Comparison of ENCODE assay signal across 11 mouse cellular contexts in genomic region chr13:34826760-34827690, GRCm38 (mm10). TPM values are rescaled to one million over a fixed set of nuclear protein-coding genes. Genes with fewer than 3 reads are reported as not detected.
DNase-seq lines count a peak whose midpoint lies in the region; ATAC-seq and TF ChIP-seq lines count a peak whose summit lies in the region.
"Had no signal": no experiment of that assay in that cellular context is flagged by ENCODE, and none has a peak within 500 bp of the region (broad histone marks: within the 10 kb centered on the region; RNA-seq: fewer than 3 reads in every experiment).

No protein-coding gene starts in this region.

- H3K9ac ChIP-seq in neural tube, embryonic 12.5 days, result no peak overlapping the region
- no peak overlapping the region for H3K9ac ChIP-seq in neural tube, embryonic 15.5 days (replicated peaks)
- no peak overlapping the region for H3K9ac ChIP-seq in forebrain, embryonic 15.5 days (replicated peaks)
- H3K9ac ChIP-seq in liver, postnatal 0 days (replicated peaks), result no peak overlapping the region
- H3K9ac ChIP-seq: embryonic facial prominence, embryonic 12.5 days; lung, embryonic 15.5 days had no signal

- H3K27me3 ChIP-seq in neural tube, embryonic 12.5 days (replicated peaks), result no peaks in the 10 kb centered on the region
- no peaks in the 10 kb centered on the region for H3K27me3 ChIP-seq in neural tube, embryonic 15.5 days (replicated peaks)
- no peaks in the 10 kb centered on the region for H3K27me3 ChIP-seq in forebrain, embryonic 15.5 days
- H3K27me3 ChIP-seq in liver, postnatal 0 days (ENCODE audit: insufficient read depth, low read length), result no peaks in the 10 kb centered on the region
- H3K27me3 ChIP-seq: embryonic facial prominence, embryonic 12.5 days; lung, embryonic 15.5 days had no signal

- no peak for DNase-seq in liver, postnatal 0 days
- DNase-seq in layer of hippocampus, adult 2 months (ENCODE audit: low spot score in 2 of 2), result no peak
- no peak for DNase-seq in gastrocnemius, postnatal 25 days
- DNase-seq in embryo, embryonic 10 days (ENCODE audit: low spot score), result no peak
- DNase-seq: heart, postnatal 10 days; kidney, postnatal 25 days had no signal

- no peak for TF ChIP-seq EP300 in liver, postnatal 0 days (IDR thresholded peaks at IDR 0.05; ENCODE audit: low read depth)

- H3K27ac ChIP-seq in neural tube, embryonic 12.5 days, result no peak overlapping the region
- no peak overlapping the region for H3K27ac ChIP-seq in neural tube, embryonic 15.5 days (replicated peaks)
- H3K27ac ChIP-seq in forebrain, embryonic 15.5 days (replicated peaks), result peak overlapping the region; percentile 87
- peak overlapping the region; percentile 42; the same call in 1 of the 2 replicates for H3K27ac ChIP-seq in liver, postnatal 0 days (ENCODE audit: low read depth)
- no peak overlapping the region for H3K27ac ChIP-seq in layer of hippocampus, adult 2 months
- H3K27ac ChIP-seq: embryonic facial prominence, embryonic 12.5 days; lung, embryonic 15.5 days had no signal

- no peaks in the 10 kb centered on the region for H3K36me3 ChIP-seq in neural tube, embryonic 12.5 days
- H3K36me3 ChIP-seq in neural tube, embryonic 15.5 days, result no peaks in the 10 kb centered on the region
- no peaks in the 10 kb centered on the region for H3K36me3 ChIP-seq in forebrain, embryonic 15.5 days
- no peaks in the 10 kb centered on the region for H3K36me3 ChIP-seq in liver, postnatal 0 days (replicated peaks; ENCODE audit: insufficient read depth, low read length)
- H3K36me3 ChIP-seq: embryonic facial prominence, embryonic 12.5 days; lung, embryonic 15.5 days had no signal

- H3K4me1 ChIP-seq in neural tube, embryonic 12.5 days, result peaks cover 5% of the 10 kb centered on the region; the same call in 1 of the 2 replicates
- no peaks in the 10 kb centered on the region for H3K4me1 ChIP-seq in neural tube, embryonic 15.5 days
- H3K4me1 ChIP-seq in forebrain, embryonic 15.5 days, result peaks cover 25% of the 10 kb centered on the region
- H3K4me1 ChIP-seq in liver, postnatal 0 days (ENCODE audit: insufficient read depth), result no peaks in the 10 kb centered on the region
- H3K4me1 ChIP-seq: embryonic facial prominence, embryonic 12.5 days; lung, embryonic 15.5 days had no signal

- peak; percentile 65; the same call in 1 of the 2 replicates for ATAC-seq in neural tube, embryonic 12.5 days (ENCODE audit: low FRiP score, low read depth)
- no peak for ATAC-seq in neural tube, embryonic 15.5 days (ENCODE audit: low FRiP score)
- peak; percentile 94 for ATAC-seq in forebrain, embryonic 15.5 days (replicated peaks)
- ATAC-seq in liver, postnatal 0 days, result no peak

- H3K9me3 ChIP-seq in neural tube, embryonic 12.5 days, result no peaks in the 10 kb centered on the region
- H3K9me3 ChIP-seq in neural tube, embryonic 15.5 days (replicated peaks), result no peaks in the 10 kb centered on the region
- H3K9me3 ChIP-seq in forebrain, embryonic 15.5 days, result no peaks in the 10 kb centered on the region
- no peaks in the 10 kb centered on the region for H3K9me3 ChIP-seq in liver, postnatal 0 days (ENCODE audit: low read length)
- H3K9me3 ChIP-seq: embryonic facial prominence, embryonic 12.5 days had no signal

- WGBS in neural tube, embryonic 12.5 days, result 79% methylated on average over 3 of the region's 3 CpGs
- WGBS in neural tube, embryonic 15.5 days, result 82% methylated on average over 3 of the region's 3 CpGs
- WGBS in forebrain, embryonic 15.5 days, result 52% methylated on average over 3 of the region's 3 CpGs
- WGBS in liver, postnatal 0 days (ENCODE audit: insufficient replicate concordance), result 87% methylated on average over 3 of the region's 3 CpGs

- TF ChIP-seq CTCF in liver, postnatal 0 days (IDR thresholded peaks at IDR 0.05; ENCODE audit: low read depth), result no peak
- TF ChIP-seq CTCF in layer of hippocampus, adult 2 months (conservative IDR thresholded peaks at IDR 0.05), result no peak

- no peak overlapping the region for H3K4me2 ChIP-seq in neural tube, embryonic 12.5 days (replicated peaks)
- no peak overlapping the region for H3K4me2 ChIP-seq in neural tube, embryonic 15.5 days
- H3K4me2 ChIP-seq in forebrain, embryonic 15.5 days (replicated peaks), result no peak overlapping the region
- H3K4me2 ChIP-seq in liver, postnatal 0 days (ENCODE audit: low read depth, low read length), result no peak overlapping the region
- H3K4me2 ChIP-seq: embryonic facial prominence, embryonic 12.5 days; lung, embryonic 15.5 days had no signal

- no peak overlapping the region for H3K4me3 ChIP-seq in neural tube, embryonic 12.5 days
- H3K4me3 ChIP-seq in neural tube, embryonic 15.5 days (replicated peaks), result no peak overlapping the region
- H3K4me3 ChIP-seq in forebrain, embryonic 15.5 days, result no peak overlapping the region
- no peak overlapping the region for H3K4me3 ChIP-seq in liver, postnatal 0 days (ENCODE audit: low read depth, low read length)
- no peak overlapping the region for H3K4me3 ChIP-seq in layer of hippocampus, adult 2 months
- H3K4me3 ChIP-seq: embryonic facial prominence, embryonic 12.5 days; lung, embryonic 15.5 days had no signal

RNA-seq across cellular contexts. Expression of gene Prpf4b, which starts 48.1 kb away (rescaled TPM):
- polyA plus RNA-seq in neural tube, embryonic 12.5 days (2016; fragmentation: Nextera tagmentation; extraction: Ambion mirVana), result 81.2 and 88.8 TPM in 2 replicates
- polyA plus RNA-seq in neural tube, embryonic 15.5 days (2015; fragmentation: Nextera tagmentation; extraction: Ambion mirVana), result 55.0 and 59.2 TPM in 2 replicates
- polyA plus RNA-seq in forebrain, embryonic 15.5 days (2015; fragmentation: Nextera tagmentation; extraction: Ambion mirVana), result 68.4 and 69.6 TPM in 2 replicates
- 33.4 and 37.0 TPM in 2 replicates for polyA plus RNA-seq in liver, postnatal 0 days (2015; fragmentation: Nextera tagmentation; extraction: Ambion mirVana)
- total RNA-seq in layer of hippocampus, adult 2 months (2021), result 10 to 100 TPM; 88.8 to 98.4 TPM
- 10 to 100 TPM; 26.9 to 27.3 TPM for total RNA-seq in gastrocnemius, postnatal 25 days (2021)

Comparison
In these comparisons a context has a peak if more than half of its experiments do, and no peak if none do; other contexts are left out.
1. ATAC-seq: peak in neural tube, embryonic 12.5 days (single experiment) and forebrain, embryonic 15.5 days (single experiment); none in neural tube, embryonic 15.5 days (single experiment) and liver, postnatal 0 days (single experiment).
2. H3K27ac ChIP-seq: peak in forebrain, embryonic 15.5 days (single experiment) and liver, postnatal 0 days (single experiment); none in neural tube, embryonic 12.5 days (single experiment), neural tube, embryonic 15.5 days (single experiment) and layer of hippocampus, adult 2 months (single experiment).